Mouse (Mus musculus) urinary bladder, postnatal 25 days (tissue): ENCODE measurements around the gene D13Ertd608e.
"Not testable (repeated sequence)": the region's sequence is repeated elsewhere in the genome, so short reads cannot be mapped to it uniquely, and the experiment has no call there.

Experiments used
- DNase-seq: peaks from one replicate; pipeline ENCODE4 v3.0.0; 2022; ENCODE audit warnings: low spot score

The D13Ertd608e gene

GRCm38 (mm10) chr13:119835320-119836056 lies at the start of gene D13Ertd608e:
TSS of gene D13Ertd608e (plus strand) at chr13:119836006.
- DNase-seq = not testable (repeated sequence)

- peak; percentile 57 for DNase-seq
Measured at GRCm38 (mm10) chr13:119789851-119790717, 45.7 kb upstream of the D13Ertd608e start.

GRCm38 (mm10) chr13:119790761-119791579 lies 44.8 kb upstream of the D13Ertd608e start, which contains the start of gene Zfp131:
TSS of gene Zfp131 (minus strand) at chr13:119790889.
- peak; percentile 92 for DNase-seq

GRCm38 (mm10) chr13:119791580-119792135 lies 44.1 kb upstream of the D13Ertd608e start:
- DNase-seq = no peak

GRCm38 (mm10) chr13:119792791-119793404 lies 42.9 kb upstream of the D13Ertd608e start:
- DNase-seq = no peak

- DNase-seq = no peak
Measured at GRCm38 (mm10) chr13:119797656-119798055, 38.1 kb upstream of the D13Ertd608e start.

- DNase-seq = no peak
Measured at GRCm38 (mm10) chr13:119808937-119809336, 26.9 kb upstream of the D13Ertd608e start.

GRCm38 (mm10) chr13:119810031-119810430 lies 25.8 kb upstream of the D13Ertd608e start:
- no peak for DNase-seq

- no peak for DNase-seq
Measured at GRCm38 (mm10) chr13:119816798-119817197, 19.0 kb upstream of the D13Ertd608e start.

GRCm38 (mm10) chr13:119817579-119818206 lies 18.1 kb upstream of the D13Ertd608e start:
- no peak for DNase-seq

GRCm38 (mm10) chr13:119830116-119830515 lies 5.7 kb upstream of the D13Ertd608e start, which contains the start of gene AF067063:
TSS of gene AF067063 (minus strand) at chr13:119830216.
- not testable (repeated sequence) for DNase-seq

- not testable (repeated sequence) for DNase-seq
Measured at GRCm38 (mm10) chr13:119836324-119836811, 562 bp downstream of the D13Ertd608e start.

- DNase-seq = not testable (repeated sequence)
Measured at GRCm38 (mm10) chr13:119837719-119838337, 2.0 kb downstream of the D13Ertd608e start.

GRCm38 (mm10) chr13:119839982-119840381 lies 4.2 kb downstream of the D13Ertd608e start:
- DNase-seq = not testable (repeated sequence)

- not testable (repeated sequence) for DNase-seq
Measured at GRCm38 (mm10) chr13:119862399-119862798, 26.6 kb downstream of the D13Ertd608e start.

- DNase-seq = not testable (repeated sequence)
Measured at GRCm38 (mm10) chr13:119864395-119864999, 28.7 kb downstream of the D13Ertd608e start.

GRCm38 (mm10) chr13:119886896-119887295 lies 51.1 kb downstream of the D13Ertd608e start:
- not testable (repeated sequence) for DNase-seq

- DNase-seq = not testable (repeated sequence)
Measured at GRCm38 (mm10) chr13:119894685-119895084, 58.9 kb downstream of the D13Ertd608e start, which contains the start of gene Tcstv1. TSS of gene Tcstv1 (minus strand) at chr13:119894785.
